Mouse (Mus musculus) G1E (cell line): ENCODE results near the gene Lypd3.

Source experiments
- CTCF ChIP-seq: IDR thresholded peaks from 2 replicates; pipeline ENCODE4 v1.5.1; 2012; ENCODE audit warnings: low read depth, low read length, inconsistent platforms, mixed read lengths
- GATA1 ChIP-seq: IDR thresholded peaks from 2 replicates; pipeline ENCODE4 v1.6.1; 2012; ENCODE audit warnings: borderline replicate concordance, low read length, inconsistent platforms, mixed read lengths
- POLR2AphosphoS5 ChIP-seq: IDR thresholded peaks from 2 replicates; pipeline ENCODE4 v1.6.1; 2012; ENCODE audit warnings: low read depth, low read length, inconsistent platforms; ENCODE audit not compliant: insufficient replicate concordance

DNA sequence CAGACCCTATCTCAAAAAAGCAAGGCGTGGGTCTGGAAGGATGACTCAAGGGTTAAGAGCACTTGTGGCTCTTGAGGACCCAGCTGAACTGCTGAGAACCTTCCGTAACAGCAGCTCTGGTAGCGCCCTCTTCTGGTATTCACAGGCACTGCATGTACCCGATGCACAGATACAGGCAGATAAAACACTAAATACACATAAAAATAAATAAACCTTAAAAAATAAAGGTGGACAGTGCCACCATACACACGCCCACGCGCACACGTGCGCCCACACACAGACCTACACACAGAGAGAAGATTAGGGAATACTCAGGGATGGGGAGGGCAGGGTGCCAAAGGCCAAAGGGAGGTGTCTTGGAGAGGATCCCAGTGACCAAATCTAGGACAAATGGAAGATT, 6.1 kb downstream of the Lypd3 start:
- peak; percentile 84 for TF ChIP-seq CTCF
- TF ChIP-seq GATA1: no peak
- TF ChIP-seq POLR2AphosphoS5: no peak
